Mouse (Mus musculus) bone marrow macrophage, adult 2 months (primary cell): Measurements from ENCODE around the gene Baiap2.

Source experiments
- CTCF ChIP-seq: IDR thresholded peaks from 2 replicates; pipeline ENCODE4 v1.5.1; 2012; ENCODE audit warnings: low read depth, mild to moderate bottlenecking, low read length, moderate library complexity
- POLR2A ChIP-seq: IDR thresholded peaks from 2 replicates; pipeline ENCODE4 v1.6.1; 2012; ENCODE audit warnings: mild to moderate bottlenecking, low read depth, low read length, borderline replicate concordance

GRCm38 (mm10) chr11:120002634-120003220 is 60.2 kb downstream of the Baiap2 start:
- TF ChIP-seq CTCF (no peak), POLR2A (no peak)
